Mouse (Mus musculus) neural tube, embryonic 11.5 days (tissue): ENCODE results near the gene Igsf1. TPM values are rescaled to one million over a fixed set of nuclear protein-coding genes. Genes with fewer than 3 reads are reported as not detected.

ENCODE experiments used
- ATAC-seq: fragments of 200-750 bp; cut with Nextera tagmentation; 2 replicates; pipeline ENCODE4 v1.8.0; 2017; ENCODE audit warnings: moderate number of reproducible peaks, mild to moderate bottlenecking, moderate TSS enrichment, moderate library complexity; ENCODE audit not compliant: insufficient read depth, low FRiP score, low TSS enrichment
- DNase-seq: peaks from one replicate; pipeline ENCODE4 v3.0.0-alpha.2; 2015; ENCODE audit warnings: low spot score
- H3K27ac ChIP-seq: fragments of 300-500 bp; sonication (generic); 2 replicates; pipeline ENCODE4 v1.5.1; 2014; ENCODE audit warnings: low read depth, mild to moderate bottlenecking, low read length
- H3K27me3 ChIP-seq: fragments of 300-500 bp; sonication (generic); 2 replicates; pipeline ENCODE4 v1.6.1; 2014; ENCODE audit warnings: mild to moderate bottlenecking, low read length, mixed read lengths; ENCODE audit not compliant: control insufficient read depth, insufficient read depth
- H3K36me3 ChIP-seq: fragments of 300-500 bp; sonication (generic); 2 replicates; pipeline ENCODE4 v1.6.1; 2014; ENCODE audit warnings: mild to moderate bottlenecking, low read length, moderate library complexity, mixed read lengths; ENCODE audit not compliant: control insufficient read depth, insufficient read depth
- H3K4me1 ChIP-seq: fragments of 300-500 bp; sonication (generic); 2 replicates; pipeline ENCODE4 v1.6.1; 2014; ENCODE audit warnings: low read length, mixed read lengths; ENCODE audit not compliant: control insufficient read depth, insufficient read depth
- H3K4me2 ChIP-seq: fragments of 300-500 bp; sonication (generic); 2 replicates; pipeline ENCODE4 v1.6.1; 2014; ENCODE audit warnings: low read depth, mild to moderate bottlenecking, moderate library complexity
- H3K4me3 ChIP-seq: fragments of 300-500 bp; sonication (generic); 2 replicates; pipeline ENCODE4 v1.5.1; 2014; ENCODE audit warnings: low read depth, low read length
- H3K9ac ChIP-seq: fragments of 300-500 bp; sonication (generic); 2 replicates; pipeline ENCODE4 v1.6.1; 2014; ENCODE audit warnings: mild to moderate bottlenecking, low read length
- H3K9me3 ChIP-seq: fragments of 300-500 bp; sonication (generic); 2 replicates; pipeline ENCODE4 v1.6.1; 2016; ENCODE audit warnings: low read length; ENCODE audit not compliant: control insufficient read depth
- WGBS: fragments of 180-500 bp; shearing (Covaris S2); extraction: QIAGEN DNeasy Blood & Tissue Kit; methylation state at CpG from one replicate; pipeline ENCODE4 v1.1.7; 2014; 5-methylcytosine and 5-hydroxymethylcytosine counted together
- polyA plus RNA-seq: library from polyadenylated mRNA; unstranded; fragments of >200 nt; fragmentation: Nextera tagmentation; extraction: Ambion mirVana; gene quantifications from 2 replicates; pipeline ENCODE4 v1.2.1, GENCODE M21; 2014

Igsf1 gene
- 1.5 and 2.0 TPM in 2 replicates for polyA plus RNA-seq

GRCm38 (mm10) chrX:49797213-49798019, at the start of gene Igsf1:
Igsf1 (minus strand) TSS chrX:49797749.
- 14% methylated on average over 26 of the region's 28 CpGs for WGBS
- Histone ChIP-seq H3K4me1 (no peaks in the 10 kb centered on the region), H3K27me3 (no peaks in the 10 kb centered on the region), H3K27ac (no peak within 1 kb of the TSS), H3K4me3 (peak within 1 kb of the TSS; percentile 29), H3K9me3 (no peaks in the 10 kb centered on the region), H3K9ac (no peak within 1 kb of the TSS), H3K4me2 (peak within 1 kb of the TSS; percentile 40), H3K36me3 (no peaks in the 10 kb centered on the region)
- peak; percentile 64 for DNase-seq
- peak; percentile 91 for ATAC-seq

GRCm38 (mm10) chrX:49770828-49771227, 26.7 kb downstream of the Igsf1 start:
- Histone ChIP-seq H3K36me3 (no peaks in the 10 kb centered on the region), H3K27me3 (no peaks in the 10 kb centered on the region), H3K27ac (no peak overlapping the region), H3K9me3 (no peaks in the 10 kb centered on the region), H3K4me3 (no peak overlapping the region), H3K4me2 (no peak overlapping the region), H3K4me1 (no peaks in the 10 kb centered on the region), H3K9ac (no peak overlapping the region)
- 36% methylated on average over 2 of the region's 2 CpGs for whole genome bisulfite sequencing
- no peak for DNase-seq
- no peak for ATAC-seq

GRCm38 (mm10) chrX:49745192-49745591, 52.4 kb downstream of the Igsf1 start:
- 45% methylated on average over 5 of the region's 5 CpGs for WGBS
- no peak for ATAC-seq

GRCm38 (mm10) chrX:49734959-49735358, 62.6 kb downstream of the Igsf1 start, which contains the start of gene Olfr1321:
Olfr1321 (minus strand) TSS chrX:49735059.
- WGBS: 83% methylated on average over 2 of the region's 2 CpGs
- H3K9ac ChIP-seq: no peak within 1 kb of the TSS
- H3K36me3 ChIP-seq: no peaks in the 10 kb centered on the region
- DNase-seq: no peak
- H3K27ac ChIP-seq: no peak within 1 kb of the TSS
- H3K4me2 ChIP-seq: no peak within 1 kb of the TSS
- H3K27me3 ChIP-seq: no peaks in the 10 kb centered on the region
- no peaks in the 10 kb centered on the region for H3K9me3 ChIP-seq
- H3K4me1 ChIP-seq: no peaks in the 10 kb centered on the region
- ATAC-seq: no peak
- no peak within 1 kb of the TSS for H3K4me3 ChIP-seq

More at GRCm38 (mm10) chrX:49745192-49745591, 52.4 kb downstream of the Igsf1 start:
- no peak overlapping the region for H3K27ac ChIP-seq
- no peaks in the 10 kb centered on the region for H3K4me1 ChIP-seq
- H3K36me3 ChIP-seq: no peaks in the 10 kb centered on the region
- no peak overlapping the region for H3K4me2 ChIP-seq
- no peaks in the 10 kb centered on the region for H3K9me3 ChIP-seq
- no peaks in the 10 kb centered on the region for H3K27me3 ChIP-seq
- no peak for DNase-seq
- H3K4me3 ChIP-seq: no peak overlapping the region
- H3K9ac ChIP-seq: no peak overlapping the region

Other genes starting within 250 kb of the Igsf1 start
- gene Olfr1320, start 125.4 kb downstream of the Igsf1 start, polyA plus RNA-seq: not detected in 2 replicates
- not detected in 2 replicates for gene Olfr1321, start 62.7 kb downstream of the Igsf1 start, polyA plus RNA-seq
- gene Olfr1322, start 93.7 kb upstream of the Igsf1 start, polyA plus RNA-seq: not detected in 2 replicates
- not detected in 2 replicates for gene Olfr1323, start 221.6 kb upstream of the Igsf1 start, polyA plus RNA-seq